Mouse (Mus musculus) ES-Bruce4 (cell line): Measurements from ENCODE around the gene Zfp931.
A peak's percentile ranks its signal among the peaks of the same experiment; 100 is the strongest.

Experiments
- CTCF ChIP-seq: IDR thresholded peaks from one replicate; pipeline ENCODE4 v1.8.1; 2011; ENCODE audit warnings: low read depth, low read length
- EP300 ChIP-seq: IDR thresholded peaks from 2 replicates; pipeline ENCODE4 v1.6.1; 2011; ENCODE audit warnings: low read depth, low read length; ENCODE audit not compliant: insufficient read depth
- POLR2A ChIP-seq: IDR thresholded peaks from one replicate; pipeline ENCODE4 v1.8.1; 2011; ENCODE audit warnings: low read length; ENCODE audit not compliant: insufficient read depth

DNA sequence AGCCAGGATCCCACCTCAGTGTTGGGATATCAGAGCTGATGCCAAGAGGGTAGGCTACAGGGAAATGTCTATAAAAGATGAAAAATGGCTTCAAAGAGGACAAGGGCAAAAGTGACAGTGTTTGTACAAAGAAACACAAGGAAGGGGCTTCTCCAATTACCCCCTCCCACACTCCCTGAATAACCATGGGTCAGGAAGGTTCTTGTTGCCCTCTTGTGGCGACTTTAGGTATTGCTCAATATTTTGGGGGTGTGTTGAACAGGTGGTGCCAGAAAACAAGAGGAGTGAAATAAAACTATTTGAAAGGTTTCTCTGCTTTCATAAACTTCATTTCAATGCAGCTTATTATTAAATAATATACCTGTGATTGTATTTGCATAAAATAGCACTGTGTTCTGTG, 20.1 kb downstream of the Zfp931 start:
- TF ChIP-seq POLR2A: no peak
- TF ChIP-seq CTCF: peak; percentile 8
- no peak for TF ChIP-seq EP300
